In genomic region chr11:117068332-117068731, GRCm38 (mm10) we compare ENCODE assay signal across 18 mouse cellular contexts.
"Had no signal": no experiment of that assay in that cellular context is flagged by ENCODE, and none has a peak within 500 bp of the region (broad histone marks: within the 10 kb centered on the region; RNA-seq: fewer than 3 reads in every experiment).

No protein-coding gene starts in this region.

- H3K27ac ChIP-seq: kidney, postnatal 0 days; layer of hippocampus, adult 2 months; limb, embryonic 10.5 days; limb, embryonic 13.5 days; liver, embryonic 12.5 days; liver, embryonic 15.5 days; macrophage; midbrain, embryonic 13.5 days; neural tube, embryonic 12.5 days; stomach, embryonic 15.5 days had no signal

- H3K9ac ChIP-seq: limb, embryonic 13.5 days; liver, embryonic 12.5 days; liver, embryonic 15.5 days; midbrain, embryonic 13.5 days; neural tube, embryonic 12.5 days; stomach, embryonic 15.5 days had no signal

- H3K36me3 ChIP-seq: limb, embryonic 10.5 days; limb, embryonic 13.5 days; liver, embryonic 12.5 days; liver, embryonic 15.5 days; midbrain, embryonic 13.5 days; neural tube, embryonic 12.5 days; stomach, embryonic 15.5 days had no signal

- DNase-seq: kidney, adult 18-20 months; layer of hippocampus, adult 9-11 months; liver; lung, adult 18-20 months; lung, postnatal 14 days; right cerebral cortex, adult 18-20 months; right cerebral cortex, postnatal 14 days; right cerebral cortex, postnatal 4 days had no signal

- H3K4me3 ChIP-seq: layer of hippocampus, adult 2 months; limb, embryonic 10.5 days; limb, embryonic 13.5 days; liver, embryonic 12.5 days; liver, embryonic 15.5 days; midbrain, embryonic 13.5 days; neural tube, embryonic 12.5 days; stomach, embryonic 15.5 days had no signal

- ATAC-seq: liver, embryonic 12.5 days; midbrain, embryonic 13.5 days had no signal

- H3K27me3 ChIP-seq: neural tube, embryonic 12.5 days; stomach, embryonic 15.5 days had no signal

- H3K9me3 ChIP-seq: limb, embryonic 10.5 days; limb, embryonic 13.5 days; liver, embryonic 12.5 days; liver, embryonic 15.5 days; midbrain, embryonic 13.5 days; neural tube, embryonic 12.5 days; stomach, embryonic 15.5 days had no signal

- H3K4me2 ChIP-seq: limb, embryonic 13.5 days; liver, embryonic 12.5 days; liver, embryonic 15.5 days; midbrain, embryonic 13.5 days; neural tube, embryonic 12.5 days; stomach, embryonic 15.5 days had no signal

- H3K4me1 ChIP-seq: liver, embryonic 15.5 days; stomach, embryonic 15.5 days had no signal
